Mouse (Mus musculus): ENCODE results near the gene Dennd2d. TPM values are rescaled to one million over a fixed set of nuclear protein-coding genes. Genes with fewer than 3 reads are reported as not detected.
A peak's percentile ranks its signal among the peaks of the same experiment; 100 is the strongest.

Dennd2d gene
- polyA plus RNA-seq (2012; rRNA removed), result 0.29 and 0.49 TPM in 2 replicates

GRCm38 (mm10) chr3:106482281-106483081 is at the start of gene Dennd2d:
Gene Dennd2d, plus strand, starts transcription at chr3:106482405.
- TF ChIP-seq CTCF (IDR thresholded peaks at IDR 0.05; ENCODE audit: borderline replicate concordance, extremely low read depth, insufficient read depth, insufficient read length) (no peak), POLR2A (IDR thresholded peaks at IDR 0.05; ENCODE audit: borderline replicate concordance, extremely low read depth, insufficient read depth, insufficient read length, poor library complexity, severe bottlenecking) (no peak)
- peak; percentile 9 for DNase-seq (ENCODE audit: low read depth)

- peak; percentile 78 for DNase-seq (ENCODE audit: low read depth)
- TF ChIP-seq CTCF (IDR thresholded peaks at IDR 0.05; ENCODE audit: borderline replicate concordance, extremely low read depth, insufficient read depth, insufficient read length) (peak; percentile 69), POLR2A (IDR thresholded peaks at IDR 0.05; ENCODE audit: borderline replicate concordance, extremely low read depth, insufficient read depth, insufficient read length, poor library complexity, severe bottlenecking) (no peak)
Observed at GRCm38 (mm10) chr3:106448571-106448970, 33.6 kb upstream of the Dennd2d start.

- no peak for DNase-seq (ENCODE audit: low read depth)
- TF ChIP-seq CTCF (IDR thresholded peaks at IDR 0.05; ENCODE audit: borderline replicate concordance, extremely low read depth, insufficient read depth, insufficient read length) (no peak), POLR2A (IDR thresholded peaks at IDR 0.05; ENCODE audit: borderline replicate concordance, extremely low read depth, insufficient read depth, insufficient read length, poor library complexity, severe bottlenecking) (no peak)
Observed at GRCm38 (mm10) chr3:106448995-106449394, 33.2 kb upstream of the Dennd2d start.

GRCm38 (mm10) chr3:106449567-106449966 is 32.6 kb upstream of the Dennd2d start:
- DNase-seq (ENCODE audit: low read depth), result no peak
- TF ChIP-seq POLR2A (IDR thresholded peaks at IDR 0.05; ENCODE audit: borderline replicate concordance, extremely low read depth, insufficient read depth, insufficient read length, poor library complexity, severe bottlenecking) (no peak), CTCF (IDR thresholded peaks at IDR 0.05; ENCODE audit: borderline replicate concordance, extremely low read depth, insufficient read depth, insufficient read length) (no peak)

GRCm38 (mm10) chr3:106452616-106453015 is 29.6 kb upstream of the Dennd2d start:
- no peak for DNase-seq (ENCODE audit: low read depth)
- no peak for TF ChIP-seq POLR2A (IDR thresholded peaks at IDR 0.05; ENCODE audit: borderline replicate concordance, extremely low read depth, insufficient read depth, insufficient read length, poor library complexity, severe bottlenecking)
- TF ChIP-seq CTCF (IDR thresholded peaks at IDR 0.05; ENCODE audit: borderline replicate concordance, extremely low read depth, insufficient read depth, insufficient read length), result no peak

- no peak for DNase-seq (ENCODE audit: low read depth)
- no peak for TF ChIP-seq POLR2A (IDR thresholded peaks at IDR 0.05; ENCODE audit: borderline replicate concordance, extremely low read depth, insufficient read depth, insufficient read length, poor library complexity, severe bottlenecking)
- TF ChIP-seq CTCF (IDR thresholded peaks at IDR 0.05; ENCODE audit: borderline replicate concordance, extremely low read depth, insufficient read depth, insufficient read length), result no peak
Observed at GRCm38 (mm10) chr3:106457298-106457869, 24.8 kb upstream of the Dennd2d start.

GRCm38 (mm10) chr3:106462059-106462470 is 20.1 kb upstream of the Dennd2d start:
- no peak for DNase-seq (ENCODE audit: low read depth)
- TF ChIP-seq POLR2A (IDR thresholded peaks at IDR 0.05; ENCODE audit: borderline replicate concordance, extremely low read depth, insufficient read depth, insufficient read length, poor library complexity, severe bottlenecking) (no peak), CTCF (IDR thresholded peaks at IDR 0.05; ENCODE audit: borderline replicate concordance, extremely low read depth, insufficient read depth, insufficient read length) (no peak)

GRCm38 (mm10) chr3:106462493-106462892 is 19.7 kb upstream of the Dennd2d start:
- no peak for TF ChIP-seq POLR2A (IDR thresholded peaks at IDR 0.05; ENCODE audit: borderline replicate concordance, extremely low read depth, insufficient read depth, insufficient read length, poor library complexity, severe bottlenecking)
- TF ChIP-seq CTCF (IDR thresholded peaks at IDR 0.05; ENCODE audit: borderline replicate concordance, extremely low read depth, insufficient read depth, insufficient read length), result no peak

GRCm38 (mm10) chr3:106464750-106465149 is 17.5 kb upstream of the Dennd2d start:
- TF ChIP-seq POLR2A (IDR thresholded peaks at IDR 0.05; ENCODE audit: borderline replicate concordance, extremely low read depth, insufficient read depth, insufficient read length, poor library complexity, severe bottlenecking) (no peak), CTCF (IDR thresholded peaks at IDR 0.05; ENCODE audit: borderline replicate concordance, extremely low read depth, insufficient read depth, insufficient read length) (no peak)
- DNase-seq (ENCODE audit: low read depth), result no peak

More at GRCm38 (mm10) chr3:106462493-106462892, 19.7 kb upstream of the Dennd2d start:
- no peak for DNase-seq (ENCODE audit: low read depth)

- TF ChIP-seq CTCF (IDR thresholded peaks at IDR 0.05; ENCODE audit: borderline replicate concordance, extremely low read depth, insufficient read depth, insufficient read length) (no peak), POLR2A (IDR thresholded peaks at IDR 0.05; ENCODE audit: borderline replicate concordance, extremely low read depth, insufficient read depth, insufficient read length, poor library complexity, severe bottlenecking) (no peak)
- no peak for DNase-seq (ENCODE audit: low read depth)
Observed at GRCm38 (mm10) chr3:106474210-106474609, 8.0 kb upstream of the Dennd2d start.

- no peak for DNase-seq (ENCODE audit: low read depth)
- TF ChIP-seq POLR2A (IDR thresholded peaks at IDR 0.05; ENCODE audit: borderline replicate concordance, extremely low read depth, insufficient read depth, insufficient read length, poor library complexity, severe bottlenecking) (no peak), CTCF (IDR thresholded peaks at IDR 0.05; ENCODE audit: borderline replicate concordance, extremely low read depth, insufficient read depth, insufficient read length) (no peak)
Observed at GRCm38 (mm10) chr3:106476863-106477262, 5.3 kb upstream of the Dennd2d start.
